Mouse (Mus musculus) E14TG2a.4 (cell line): ENCODE data around the gene Celf2.

Experiments
- H3K27me3 ChIP-seq: 2 replicates; pipeline ENCODE4 v1.6.1; 2014; ENCODE audit warnings: low read length, control low read depth; ENCODE audit not compliant: insufficient read depth
- H3K36me3 ChIP-seq: 2 replicates; pipeline ENCODE4 v1.6.1; 2014; ENCODE audit warnings: low read length, control low read depth; ENCODE audit not compliant: insufficient read depth
- H3K4me1 ChIP-seq: replicated peaks from 2 replicates; pipeline ENCODE4 v1.6.1; 2014; ENCODE audit warnings: low read depth, low read length, control low read depth
- H3K4me3 ChIP-seq: replicated peaks from 2 replicates; pipeline ENCODE4 v1.5.1; 2014; ENCODE audit warnings: mild to moderate bottlenecking, low read length
- H3K9me3 ChIP-seq: 2 replicates; pipeline ENCODE4 v1.6.1; 2014; ENCODE audit warnings: low read length, control low read depth
- CTCF ChIP-seq: conservative IDR thresholded peaks from 2 replicates; pipeline ENCODE4 v1.5.1; 2014; ENCODE audit warnings: low read length
- NANOG ChIP-seq: IDR thresholded peaks from 2 replicates; pipeline ENCODE4 v1.6.1; 2014; ENCODE audit warnings: borderline replicate concordance, low read length, mixed read lengths
- POU5F1 ChIP-seq: IDR thresholded peaks from 2 replicates; pipeline ENCODE4 v1.6.1; 2014; ENCODE audit warnings: low read length, borderline replicate concordance

The Celf2 gene

GRCm38 (mm10) chr2:7173271-7174064 is 335.9 kb downstream of the Celf2 start:
- no peaks in the 10 kb centered on the region for H3K4me1 ChIP-seq
- H3K4me3 ChIP-seq = no peak overlapping the region
- H3K9me3 ChIP-seq = no peaks in the 10 kb centered on the region
- no peaks in the 10 kb centered on the region for H3K36me3 ChIP-seq
- no peak for TF ChIP-seq NANOG
- TF ChIP-seq CTCF = no peak
- TF ChIP-seq POU5F1 = no peak
- H3K27me3 ChIP-seq = no peaks in the 10 kb centered on the region

GRCm38 (mm10) chr2:7171087-7171696 is 338.2 kb downstream of the Celf2 start:
- H3K9me3 ChIP-seq = no peaks in the 10 kb centered on the region
- TF ChIP-seq NANOG = no peak
- no peak for TF ChIP-seq POU5F1
- no peak for TF ChIP-seq CTCF
- no peaks in the 10 kb centered on the region for H3K4me1 ChIP-seq
- H3K36me3 ChIP-seq = no peaks in the 10 kb centered on the region
- H3K27me3 ChIP-seq = no peaks in the 10 kb centered on the region
- H3K4me3 ChIP-seq = no peak overlapping the region

- H3K9me3 ChIP-seq = no peaks in the 10 kb centered on the region
- no peak overlapping the region for H3K4me3 ChIP-seq
- no peaks in the 10 kb centered on the region for H3K36me3 ChIP-seq
- TF ChIP-seq NANOG (no peak), CTCF (no peak), POU5F1 (no peak)
- H3K27me3 ChIP-seq = no peaks in the 10 kb centered on the region
- no peaks in the 10 kb centered on the region for H3K4me1 ChIP-seq
These were observed 343.6 kb downstream of the Celf2 start for GRCm38 (mm10) chr2:7165786-7166185.

GRCm38 (mm10) chr2:7160108-7160507 is 349.3 kb downstream of the Celf2 start:
- Histone ChIP-seq H3K4me3 (no peak overlapping the region), H3K4me1 (no peaks in the 10 kb centered on the region), H3K27me3 (no peaks in the 10 kb centered on the region), H3K9me3 (no peaks in the 10 kb centered on the region), H3K36me3 (no peaks in the 10 kb centered on the region)
- no peak for TF ChIP-seq POU5F1
- TF ChIP-seq NANOG = no peak

GRCm38 (mm10) chr2:7147303-7147702 is 362.1 kb downstream of the Celf2 start:
- H3K4me3 ChIP-seq = no peak overlapping the region
- no peak for TF ChIP-seq NANOG
- no peak for TF ChIP-seq CTCF
- TF ChIP-seq POU5F1 = no peak
- no peaks in the 10 kb centered on the region for H3K27me3 ChIP-seq
- no peaks in the 10 kb centered on the region for H3K9me3 ChIP-seq
- H3K36me3 ChIP-seq = no peaks in the 10 kb centered on the region
- no peaks in the 10 kb centered on the region for H3K4me1 ChIP-seq

GRCm38 (mm10) chr2:7145541-7146043 is 363.8 kb downstream of the Celf2 start:
- H3K27me3 ChIP-seq = no peaks in the 10 kb centered on the region
- H3K36me3 ChIP-seq = no peaks in the 10 kb centered on the region
- H3K4me3 ChIP-seq = no peak overlapping the region
- no peaks in the 10 kb centered on the region for H3K9me3 ChIP-seq
- TF ChIP-seq CTCF (no peak), POU5F1 (no peak), NANOG (no peak)
- no peaks in the 10 kb centered on the region for H3K4me1 ChIP-seq

- H3K27me3 ChIP-seq = no peaks in the 10 kb centered on the region
- no peaks in the 10 kb centered on the region for H3K36me3 ChIP-seq
- no peak overlapping the region for H3K4me3 ChIP-seq
- no peak for TF ChIP-seq POU5F1
- no peak for TF ChIP-seq NANOG
- TF ChIP-seq CTCF = no peak
- no peaks in the 10 kb centered on the region for H3K4me1 ChIP-seq
- H3K9me3 ChIP-seq = no peaks in the 10 kb centered on the region
These were observed 364.5 kb downstream of the Celf2 start for GRCm38 (mm10) chr2:7144871-7145270.

GRCm38 (mm10) chr2:7123366-7123765 is 386.0 kb downstream of the Celf2 start:
- Histone ChIP-seq H3K9me3 (no peaks in the 10 kb centered on the region), H3K36me3 (no peaks in the 10 kb centered on the region), H3K4me3 (no peak overlapping the region), H3K4me1 (peaks cover 4% of the 10 kb centered on the region; the same call in 1 of the 2 replicates), H3K27me3 (no peaks in the 10 kb centered on the region)
- TF ChIP-seq CTCF (no peak), NANOG (no peak), POU5F1 (no peak)
